Mouse (Mus musculus) hindbrain, postnatal 0 days (tissue): ENCODE measurements around the gene Mau2. TPM values are rescaled to one million over a fixed set of nuclear protein-coding genes. Genes with fewer than 3 reads are reported as not detected.
A peak's percentile ranks its signal among the peaks of the same experiment; 100 is the strongest.
"Not testable (repeated sequence)": the region's sequence is repeated elsewhere in the genome, so short reads cannot be mapped to it uniquely, and the experiment has no call there.

ENCODE experiments used
- ATAC-seq: fragments of 200-750 bp; cut with Nextera tagmentation; 2 replicates; pipeline ENCODE4 v1.8.0; 2017; ENCODE audit warnings: mild to moderate bottlenecking, moderate TSS enrichment, moderate library complexity
- DNase-seq: peaks from one replicate; pipeline ENCODE4 v3.0.0-alpha.2; 2015; ENCODE audit warnings: low spot score
- H3K27ac ChIP-seq: fragments of 300-500 bp; sonication (generic); 2 replicates; pipeline ENCODE4 v1.5.1; 2014; ENCODE audit warnings: mild to moderate bottlenecking
- H3K27me3 ChIP-seq: fragments of 300-500 bp; sonication (generic); 2 replicates; pipeline ENCODE4 v1.6.1; 2014; ENCODE audit warnings: low read length, mixed read lengths; ENCODE audit not compliant: insufficient read depth
- H3K36me3 ChIP-seq: fragments of 300-500 bp; sonication (generic); 2 replicates; pipeline ENCODE4 v1.6.1; 2014; ENCODE audit warnings: low read length, mixed read lengths; ENCODE audit not compliant: insufficient read depth
- H3K4me1 ChIP-seq: fragments of 300-500 bp; sonication (generic); 2 replicates; pipeline ENCODE4 v1.6.1; 2014; ENCODE audit warnings: antibody characterized with exemption, low read length, mixed read lengths; ENCODE audit not compliant: insufficient read depth
- H3K4me2 ChIP-seq: fragments of 300-500 bp; sonication (generic); 2 replicates; pipeline ENCODE4 v1.6.1; 2014; ENCODE audit warnings: low read depth, mild to moderate bottlenecking, low read length, moderate library complexity, mixed read lengths
- H3K4me3 ChIP-seq: fragments of 300-500 bp; sonication (generic); 2 replicates; pipeline ENCODE4 v1.5.1; 2014; ENCODE audit warnings: low read length
- H3K9ac ChIP-seq: fragments of 300-500 bp; sonication (generic); replicated peaks from 2 replicates; pipeline ENCODE4 v1.6.1; 2014; ENCODE audit warnings: mild to moderate bottlenecking, low read length, moderate library complexity, mixed read lengths
- H3K9me3 ChIP-seq: fragments of 300-500 bp; sonication (generic); 2 replicates; pipeline ENCODE4 v1.6.1; 2016; ENCODE audit warnings: low read length, mixed read lengths
- CTCF ChIP-seq: IDR thresholded peaks from 2 replicates; pipeline ENCODE4 v1.5.1; 2016; ENCODE audit warnings: antibody characterized with exemption, control low read depth, low read depth
- WGBS: fragments of 180-500 bp; shearing (Covaris S2); extraction: QIAGEN DNeasy Blood & Tissue Kit; methylation state at CpG from one replicate; pipeline ENCODE4 v1.1.7; 2014; 5-methylcytosine and 5-hydroxymethylcytosine counted together
- polyA plus RNA-seq: library from polyadenylated mRNA; unstranded; fragments of >200 nt; fragmentation: Nextera tagmentation; extraction: Ambion mirVana; gene quantifications from 2 replicates; pipeline ENCODE4 v1.2.1, GENCODE M21; 2015
- total RNA-seq: library from RNA; depleted of rRNA; stranded (reverse); fragments of >200 nt; gene quantifications from 2 replicates; pipeline ENCODE4 v1.2.3, GENCODE M21; 2014

Gene Mau2
- total and polyA plus RNA-seq, 2 experiments from 2014 or later, result 50.3 to 172 TPM

- Histone ChIP-seq H3K27me3 (no peaks in the 10 kb centered on the region), H3K4me3 (no peak overlapping the region), H3K36me3 (peaks cover 53% of the 10 kb centered on the region), H3K9ac (no peak overlapping the region), H3K9me3 (no peaks in the 10 kb centered on the region), H3K4me1 (no peaks in the 10 kb centered on the region), H3K27ac (no peak overlapping the region), H3K4me2 (no peak overlapping the region)
- TF ChIP-seq CTCF, result no peak
- DNase-seq (no peak), ATAC-seq (no peak)
- 86% methylated on average over 1 of the region's 1 CpGs for whole genome bisulfite sequencing
Observed at GRCm38 (mm10) chr8:70030255-70030654, 12.3 kb downstream of the Mau2 start.

- no peak overlapping the region for H3K4me3 ChIP-seq
- 98% methylated on average over 2 of the region's 2 CpGs for WGBS
Observed at GRCm38 (mm10) chr8:70026151-70026550, 16.4 kb downstream of the Mau2 start.

GRCm38 (mm10) chr8:70023596-70023995 lies 18.9 kb downstream of the Mau2 start:
- DNase-seq (no peak), ATAC-seq (no peak)
- Histone ChIP-seq H3K27me3 (no peaks in the 10 kb centered on the region), H3K27ac (no peak overlapping the region), H3K4me1 (no peaks in the 10 kb centered on the region), H3K9ac (no peak overlapping the region), H3K4me3 (no peak overlapping the region), H3K9me3 (no peaks in the 10 kb centered on the region), H3K4me2 (no peak overlapping the region), H3K36me3 (peaks cover 97% of the 10 kb centered on the region)
- 70% methylated on average over 8 of the region's 8 CpGs for WGBS
- TF ChIP-seq CTCF, result no peak

More at GRCm38 (mm10) chr8:70026151-70026550, 16.4 kb downstream of the Mau2 start:
- DNase-seq (no peak), ATAC-seq (no peak)
- H3K27ac ChIP-seq, result no peak overlapping the region
- H3K4me1 ChIP-seq, result no peaks in the 10 kb centered on the region
- TF ChIP-seq CTCF, result no peak
- no peak overlapping the region for H3K9ac ChIP-seq
- H3K27me3 ChIP-seq, result no peaks in the 10 kb centered on the region
- peaks cover 89% of the 10 kb centered on the region for H3K36me3 ChIP-seq
- H3K4me2 ChIP-seq, result no peak overlapping the region
- no peaks in the 10 kb centered on the region for H3K9me3 ChIP-seq

GRCm38 (mm10) chr8:70015017-70015416 lies 27.5 kb downstream of the Mau2 start:
- H3K4me3 ChIP-seq, result no peak overlapping the region
- H3K9me3 ChIP-seq, result no peaks in the 10 kb centered on the region
- no peak for ATAC-seq
- H3K27me3 ChIP-seq, result no peaks in the 10 kb centered on the region
- no peak overlapping the region for H3K27ac ChIP-seq
- 78% methylated on average over 1 of the region's 1 CpGs for WGBS
- H3K4me1 ChIP-seq, result no peaks in the 10 kb centered on the region
- no peak for DNase-seq
- no peak overlapping the region for H3K4me2 ChIP-seq
- H3K9ac ChIP-seq, result no peak overlapping the region
- H3K36me3 ChIP-seq, result peaks cover 21% of the 10 kb centered on the region
- 0 out of 2 replicates have a peak, but pooled peaks have one; percentile 5 for TF ChIP-seq CTCF

GRCm38 (mm10) chr8:70012763-70013162 lies 29.8 kb downstream of the Mau2 start:
- no peak overlapping the region for H3K4me3 ChIP-seq
- H3K4me1 ChIP-seq, result no peaks in the 10 kb centered on the region
- H3K27ac ChIP-seq, result no peak overlapping the region
- no peaks in the 10 kb centered on the region for H3K27me3 ChIP-seq
- H3K36me3 ChIP-seq, result peaks cover 6% of the 10 kb centered on the region
- DNase-seq (no peak), ATAC-seq (peak; percentile 34; the same call in 1 of the 2 replicates)
- no peak overlapping the region for H3K9ac ChIP-seq
- no peaks in the 10 kb centered on the region for H3K9me3 ChIP-seq
- H3K4me2 ChIP-seq, result no peak overlapping the region
- TF ChIP-seq CTCF, result no peak
- 90% methylated on average over 1 of the region's 1 CpGs for WGBS

GRCm38 (mm10) chr8:70012350-70012749 lies 30.2 kb downstream of the Mau2 start:
- no peak overlapping the region for H3K4me3 ChIP-seq
- no peaks in the 10 kb centered on the region for H3K27me3 ChIP-seq
- H3K9ac ChIP-seq, result no peak overlapping the region
- DNase-seq (no peak), ATAC-seq (peak; percentile 57; the same call in 1 of the 2 replicates)
- H3K4me1 ChIP-seq, result no peaks in the 10 kb centered on the region
- H3K9me3 ChIP-seq, result no peaks in the 10 kb centered on the region
- no peak overlapping the region for H3K4me2 ChIP-seq
- H3K36me3 ChIP-seq, result peaks cover 6% of the 10 kb centered on the region; the same call in 1 of the 2 replicates
- WGBS, result 77% methylated on average over 3 of the region's 3 CpGs
- TF ChIP-seq CTCF, result no peak
- no peak overlapping the region for H3K27ac ChIP-seq

- H3K9ac ChIP-seq, H3K36me3 ChIP-seq, H3K9me3 ChIP-seq, ATAC-seq, H3K4me1 ChIP-seq, H3K27me3 ChIP-seq, H3K27ac ChIP-seq, H3K4me2 ChIP-seq, H3K4me3 ChIP-seq, DNase-seq: not testable (repeated sequence)
- whole genome bisulfite sequencing, result 89% methylated on average over 14 of the region's 14 CpGs
Observed at GRCm38 (mm10) chr8:70010796-70011195, 31.7 kb downstream of the Mau2 start.
